Mouse (Mus musculus) C3H10T1/2 (cell line): ENCODE data around the gene Rcor3. TPM values are rescaled to one million over a fixed set of nuclear protein-coding genes. Genes with fewer than 3 reads are reported as not detected.

Experiments used
- polyA plus RNA-seq, 2 experiments: library from polyadenylated mRNA; unstranded; fragments of >200 nt; fragmentation: generic; extraction: Trizol; gene quantifications; one replicate each; pipeline ENCODE4 v1.2.1; 2012; ENCODE audit warnings: missing spikeins in 2 of 2

Rcor3 gene
- polyA plus RNA-seq, result 1 to 10 TPM in 1 of 2 experiments, under 1 TPM in 1; 0.81 to 6.9 TPM

GRCm38 (mm10) chr1:192137926-192138910 is at the start of gene Rcor3:
TSS of gene Rcor3 (minus strand) at chr1:192138062.

GRCm38 (mm10) chr1:192091806-192092772 is 45.8 kb downstream of the Rcor3 start, which contains the start of gene Traf5:
TSS of gene Traf5 (minus strand) at chr1:192092559.

Other genes with a start within 250 kb of the Rcor3 start
- 1 to 10 TPM in 1 of 2 experiments, under 1 TPM in 1; 0.27 to 1.9 TPM for gene Slc30a1, start 231.3 kb downstream of the Rcor3 start, polyA plus RNA-seq
- under 1 TPM in 1 of 2 experiments, not detected in 1; 0.04 TPM for gene Rd3, start 160.7 kb downstream of the Rcor3 start, polyA plus RNA-seq
- 10 to 100 TPM in 1 of 2 experiments, 1 to 10 TPM in 1; 4.6 to 22.2 TPM for gene Traf5, start 45.5 kb downstream of the Rcor3 start, polyA plus RNA-seq
- gene Kcnh1, start 52.7 kb upstream of the Rcor3 start, polyA plus RNA-seq, result not detected